Comparison of ENCODE assay signal across 11 mouse cellular contexts in the genomic region with DNA sequence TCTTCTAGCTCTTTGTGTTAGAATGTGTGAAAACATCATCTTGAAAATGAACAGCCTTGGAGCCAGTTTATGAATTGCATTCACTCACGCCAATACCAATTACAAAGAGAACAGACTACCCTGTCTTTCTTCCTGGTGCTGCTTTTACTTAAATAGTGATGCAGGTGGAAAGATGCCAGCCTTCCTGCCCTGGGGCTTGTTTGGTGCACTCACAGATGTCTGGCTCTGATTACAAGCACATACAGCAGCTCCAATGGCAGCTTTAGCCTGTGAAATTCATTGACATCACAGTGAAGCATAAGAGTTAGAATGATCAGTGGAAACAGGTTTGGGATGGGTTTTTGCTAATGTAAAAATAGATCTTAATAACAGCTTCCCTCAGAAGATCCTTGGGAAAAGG.
DNase-seq lines count a peak whose midpoint lies in the region; ATAC-seq and TF ChIP-seq lines count a peak whose summit lies in the region.
"Had no signal": no experiment of that assay in that cellular context is flagged by ENCODE, and none has a peak within 500 bp of the region (broad histone marks: within the 10 kb centered on the region; RNA-seq: fewer than 3 reads in every experiment).

No protein-coding gene starts in this region.

- TF ChIP-seq CTCF in gastrocnemius, adult 2 months (IDR thresholded peaks at IDR 0.05), result no peak

- peak; percentile 8 for DNase-seq in kidney, adult 18-20 months
- DNase-seq in brain, adult 2 months (ENCODE audit: low read depth, low spot score), result peak; percentile 41
- peak; percentile 34 for DNase-seq in limb, embryonic 11.5 days (ENCODE audit: low spot score)
- DNase-seq in heart, postnatal 10 days, result no peak
- no peak for DNase-seq in gastrocnemius, adult 2 months
- DNase-seq: gastrocnemius, postnatal 36 days; lung, postnatal 36 days had no signal

- no peak for ATAC-seq in kidney, embryonic 16.5 days (ENCODE audit: low FRiP score, low TSS enrichment)
- 0 out of 2 replicates have a peak, but pooled peaks have one; percentile 56 for ATAC-seq in embryonic facial prominence, embryonic 12.5 days (ENCODE audit: insufficient number of reproducible peaks, insufficient read depth, low FRiP score, low TSS enrichment)
- no peak for ATAC-seq in limb, embryonic 11.5 days (ENCODE audit: insufficient number of reproducible peaks, low FRiP score, low TSS enrichment, low read depth)
- ATAC-seq in heart, embryonic 12.5 days (ENCODE audit: insufficient number of reproducible peaks, low FRiP score), result no peak

- 74% methylated on average over 1 of the region's 1 CpGs for WGBS in kidney, embryonic 16.5 days
- WGBS in embryonic facial prominence, embryonic 12.5 days, result 45% methylated on average over 1 of the region's 1 CpGs
- 35% methylated on average over 1 of the region's 1 CpGs for WGBS in limb, embryonic 11.5 days
- 73% methylated on average over 1 of the region's 1 CpGs for WGBS in heart, embryonic 12.5 days

- no peak overlapping the region for H3K9ac ChIP-seq in kidney, embryonic 16.5 days (replicated peaks; ENCODE audit: low read length)
- H3K9ac ChIP-seq in embryonic facial prominence, embryonic 12.5 days, result no peak overlapping the region
- no peak overlapping the region for H3K9ac ChIP-seq in limb, embryonic 11.5 days (ENCODE audit: low read length)
- H3K9ac ChIP-seq in heart, embryonic 12.5 days, result no peak overlapping the region

- no peaks in the 10 kb centered on the region for H3K9me3 ChIP-seq in kidney, embryonic 16.5 days (ENCODE audit: low read length)
- no peaks in the 10 kb centered on the region for H3K9me3 ChIP-seq in embryonic facial prominence, embryonic 12.5 days
- no peaks in the 10 kb centered on the region for H3K9me3 ChIP-seq in limb, embryonic 11.5 days (ENCODE audit: control insufficient read depth, low read length)
- H3K9me3 ChIP-seq in heart, embryonic 12.5 days (replicated peaks), result no peaks in the 10 kb centered on the region

- no peak overlapping the region for H3K4me2 ChIP-seq in kidney, embryonic 16.5 days (replicated peaks; ENCODE audit: low read depth, low read length)
- H3K4me2 ChIP-seq in embryonic facial prominence, embryonic 12.5 days (replicated peaks), result no peak overlapping the region
- no peak overlapping the region for H3K4me2 ChIP-seq in limb, embryonic 11.5 days (ENCODE audit: low read depth, severe bottlenecking)
- no peak overlapping the region for H3K4me2 ChIP-seq in heart, embryonic 12.5 days

- H3K27me3 ChIP-seq in kidney, embryonic 16.5 days (ENCODE audit: insufficient read depth, low read length), result no peaks in the 10 kb centered on the region
- no peaks in the 10 kb centered on the region for H3K27me3 ChIP-seq in embryonic facial prominence, embryonic 12.5 days
- no peaks in the 10 kb centered on the region for H3K27me3 ChIP-seq in limb, embryonic 11.5 days (ENCODE audit: control insufficient read depth, insufficient read depth, low read length)
- H3K27me3 ChIP-seq in heart, embryonic 12.5 days (replicated peaks), result no peaks in the 10 kb centered on the region

- H3K4me3 ChIP-seq in kidney, embryonic 16.5 days (ENCODE audit: low read length), result no peak overlapping the region
- no peak overlapping the region for H3K4me3 ChIP-seq in embryonic facial prominence, embryonic 12.5 days
- H3K4me3 ChIP-seq in limb, embryonic 11.5 days (ENCODE audit: low read depth, low read length), result no peak overlapping the region
- H3K4me3 ChIP-seq in heart, embryonic 12.5 days, result no peak overlapping the region
- H3K4me3 ChIP-seq in gastrocnemius, adult 2 months, result no peak overlapping the region
- H3K4me3 ChIP-seq: left cerebral cortex, adult 2 months had no signal

- H3K27ac ChIP-seq in kidney, embryonic 16.5 days (ENCODE audit: low read length), result no peak overlapping the region
- H3K27ac ChIP-seq in embryonic facial prominence, embryonic 12.5 days, result no peak overlapping the region
- no peak overlapping the region for H3K27ac ChIP-seq in limb, embryonic 11.5 days (replicated peaks; ENCODE audit: low read depth, low read length)
- no peak overlapping the region for H3K27ac ChIP-seq in heart, embryonic 12.5 days (ENCODE audit: poor library complexity, severe bottlenecking)
- no peak overlapping the region for H3K27ac ChIP-seq in gastrocnemius, adult 2 months
- H3K27ac ChIP-seq: left cerebral cortex, adult 2 months had no signal

- H3K4me1 ChIP-seq in kidney, embryonic 16.5 days (ENCODE audit: insufficient read depth, low read length), result no peaks in the 10 kb centered on the region
- H3K4me1 ChIP-seq in embryonic facial prominence, embryonic 12.5 days, result no peaks in the 10 kb centered on the region
- no peaks in the 10 kb centered on the region for H3K4me1 ChIP-seq in limb, embryonic 11.5 days (ENCODE audit: control insufficient read depth, insufficient read depth, low read length)
- H3K4me1 ChIP-seq in heart, embryonic 12.5 days (replicated peaks), result no peaks in the 10 kb centered on the region

- intact Hi-C loops in heart, postnatal 10 days (cut with DNase I), result no loop called here
- intact Hi-C loops in gastrocnemius, adult 2 months (cut with DNase I), result no loop called here

- H3K36me3 ChIP-seq in kidney, embryonic 16.5 days (ENCODE audit: insufficient read depth, low read length), result no peaks in the 10 kb centered on the region
- H3K36me3 ChIP-seq in embryonic facial prominence, embryonic 12.5 days, result no peaks in the 10 kb centered on the region
- H3K36me3 ChIP-seq in limb, embryonic 11.5 days (ENCODE audit: control insufficient read depth, insufficient read depth, low read length), result no peaks in the 10 kb centered on the region
- no peaks in the 10 kb centered on the region for H3K36me3 ChIP-seq in heart, embryonic 12.5 days

Comparison
In these comparisons a context has a peak if more than half of its experiments do, and no peak if none do; other contexts are left out.
1. DNase-seq: peak in kidney, adult 18-20 months (single experiment), brain, adult 2 months (single experiment) and limb, embryonic 11.5 days (single experiment); none in heart, postnatal 10 days (0 of 2) and gastrocnemius, adult 2 months (single experiment).